Mouse (Mus musculus): ENCODE data around the gene Dph2. TPM values are rescaled to one million over a fixed set of nuclear protein-coding genes. Genes with fewer than 3 reads are reported as not detected.

Gene Dph2
- polyA plus RNA-seq, 1 experiment, result 45.8 TPM

GRCm38 (mm10) chr4:117928234-117928633 lies 36.4 kb upstream of the Dph2 start:
- Histone ChIP-seq H3K36me3 (ENCODE audit: control insufficient read depth, insufficient read depth, low read length) (no peaks in the 10 kb centered on the region), H3K27ac (ENCODE audit: control insufficient read depth, insufficient read depth, low read length) (no peak overlapping the region), H3K4me3 (ENCODE audit: control insufficient read depth, insufficient read depth, low read length) (no peak overlapping the region), H3K27me3 (ENCODE audit: control insufficient read depth, insufficient read depth, low read length) (peaks cover 12% of the 10 kb centered on the region; the same call in 1 of the 2 replicates), H3K4me1 (replicated peaks; ENCODE audit: control insufficient read depth, insufficient read depth, low read length) (peaks cover 3% of the 10 kb centered on the region; the same call in 1 of the 2 replicates)
- TF ChIP-seq CTCF (IDR thresholded peaks at IDR 0.05; ENCODE audit: borderline replicate concordance, control insufficient read depth, extremely low read depth, insufficient read depth, low read length, poor library complexity), result peak; percentile 82
- TF ChIP-seq POLR2A (IDR thresholded peaks at IDR 0.05; ENCODE audit: control insufficient read depth, extremely low read depth, insufficient read depth, low read length, poor library complexity), result no peak
- DNase-seq, result peak; percentile 31
- 27% methylated on average over 6 of the region's 6 CpGs for WGBS

GRCm38 (mm10) chr4:117926545-117927482 lies 35.0 kb upstream of the Dph2 start:
- Histone ChIP-seq H3K4me1 (replicated peaks; ENCODE audit: control insufficient read depth, insufficient read depth, low read length) (peaks cover 3% of the 10 kb centered on the region; the same call in 1 of the 2 replicates), H3K36me3 (ENCODE audit: control insufficient read depth, insufficient read depth, low read length) (no peaks in the 10 kb centered on the region), H3K4me3 (ENCODE audit: control insufficient read depth, insufficient read depth, low read length) (0 out of 2 replicates have a peak overlapping the region, but pooled peaks have one; percentile 6), H3K27ac (ENCODE audit: control insufficient read depth, insufficient read depth, low read length) (no peak overlapping the region), H3K27me3 (ENCODE audit: control insufficient read depth, insufficient read depth, low read length) (peaks cover 12% of the 10 kb centered on the region; the same call in 1 of the 2 replicates)
- no peak for DNase-seq
- TF ChIP-seq POLR2A (IDR thresholded peaks at IDR 0.05; ENCODE audit: control insufficient read depth, extremely low read depth, insufficient read depth, low read length, poor library complexity), result no peak
- 5% methylated on average over 71 of the region's 71 CpGs for WGBS

GRCm38 (mm10) chr4:117924916-117925315 lies 33.1 kb upstream of the Dph2 start:
- WGBS, result 61% methylated on average over 5 of the region's 6 CpGs
- peaks cover 3% of the 10 kb centered on the region; the same call in 1 of the 2 replicates for H3K4me1 ChIP-seq (replicated peaks; ENCODE audit: control insufficient read depth, insufficient read depth, low read length)

GRCm38 (mm10) chr4:117923450-117923849 lies 31.6 kb upstream of the Dph2 start:
- H3K36me3 ChIP-seq (ENCODE audit: control insufficient read depth, insufficient read depth, low read length), result no peaks in the 10 kb centered on the region
- H3K4me3 ChIP-seq (ENCODE audit: control insufficient read depth, insufficient read depth, low read length), result no peak overlapping the region
- peaks cover 3% of the 10 kb centered on the region; the same call in 1 of the 2 replicates for H3K4me1 ChIP-seq (replicated peaks; ENCODE audit: control insufficient read depth, insufficient read depth, low read length)
- 88% methylated on average over 2 of the region's 2 CpGs for WGBS
- no peak for TF ChIP-seq CTCF (IDR thresholded peaks at IDR 0.05; ENCODE audit: borderline replicate concordance, control insufficient read depth, extremely low read depth, insufficient read depth, low read length, poor library complexity)
- TF ChIP-seq POLR2A (IDR thresholded peaks at IDR 0.05; ENCODE audit: control insufficient read depth, extremely low read depth, insufficient read depth, low read length, poor library complexity), result no peak
- DNase-seq, result no peak
- no peak overlapping the region for H3K27ac ChIP-seq (ENCODE audit: control insufficient read depth, insufficient read depth, low read length)
- H3K27me3 ChIP-seq (ENCODE audit: control insufficient read depth, insufficient read depth, low read length), result no peaks in the 10 kb centered on the region; the same call in 1 of the 2 replicates

More at GRCm38 (mm10) chr4:117924916-117925315, 33.1 kb upstream of the Dph2 start:
- no peak for TF ChIP-seq POLR2A (IDR thresholded peaks at IDR 0.05; ENCODE audit: control insufficient read depth, extremely low read depth, insufficient read depth, low read length, poor library complexity)
- DNase-seq, result no peak
- Histone ChIP-seq H3K4me3 (ENCODE audit: control insufficient read depth, insufficient read depth, low read length) (no peak overlapping the region), H3K27ac (ENCODE audit: control insufficient read depth, insufficient read depth, low read length) (no peak overlapping the region), H3K27me3 (ENCODE audit: control insufficient read depth, insufficient read depth, low read length) (peaks cover 11% of the 10 kb centered on the region; the same call in 1 of the 2 replicates), H3K36me3 (ENCODE audit: control insufficient read depth, insufficient read depth, low read length) (no peaks in the 10 kb centered on the region)

- H3K36me3 ChIP-seq (ENCODE audit: control insufficient read depth, insufficient read depth, low read length), result no peaks in the 10 kb centered on the region
Observed at GRCm38 (mm10) chr4:117921358-117921757, 29.5 kb upstream of the Dph2 start.

GRCm38 (mm10) chr4:117918762-117919161 lies 26.9 kb upstream of the Dph2 start:
- TF ChIP-seq CTCF (IDR thresholded peaks at IDR 0.05; ENCODE audit: borderline replicate concordance, control insufficient read depth, extremely low read depth, insufficient read depth, low read length, poor library complexity), result no peak
- no peak for TF ChIP-seq POLR2A (IDR thresholded peaks at IDR 0.05; ENCODE audit: control insufficient read depth, extremely low read depth, insufficient read depth, low read length, poor library complexity)
- WGBS, result 35% methylated on average over 5 of the region's 5 CpGs
- H3K27ac ChIP-seq (ENCODE audit: control insufficient read depth, insufficient read depth, low read length), result no peak overlapping the region
- H3K27me3 ChIP-seq (ENCODE audit: control insufficient read depth, insufficient read depth, low read length), result no peaks in the 10 kb centered on the region
- no peak overlapping the region for H3K4me3 ChIP-seq (ENCODE audit: control insufficient read depth, insufficient read depth, low read length)
- no peak for DNase-seq
- H3K36me3 ChIP-seq (ENCODE audit: control insufficient read depth, insufficient read depth, low read length), result no peaks in the 10 kb centered on the region
- H3K4me1 ChIP-seq (replicated peaks; ENCODE audit: control insufficient read depth, insufficient read depth, low read length), result peaks cover 11% of the 10 kb centered on the region

More at GRCm38 (mm10) chr4:117921358-117921757, 29.5 kb upstream of the Dph2 start:
- TF ChIP-seq POLR2A (IDR thresholded peaks at IDR 0.05; ENCODE audit: control insufficient read depth, extremely low read depth, insufficient read depth, low read length, poor library complexity), result no peak
- TF ChIP-seq CTCF (IDR thresholded peaks at IDR 0.05; ENCODE audit: borderline replicate concordance, control insufficient read depth, extremely low read depth, insufficient read depth, low read length, poor library complexity), result no peak
- no peak for DNase-seq
- Histone ChIP-seq H3K27me3 (ENCODE audit: control insufficient read depth, insufficient read depth, low read length) (no peaks in the 10 kb centered on the region; the same call in 1 of the 2 replicates), H3K27ac (ENCODE audit: control insufficient read depth, insufficient read depth, low read length) (no peak overlapping the region), H3K4me1 (replicated peaks; ENCODE audit: control insufficient read depth, insufficient read depth, low read length) (no peaks in the 10 kb centered on the region; the same call in 1 of the 2 replicates), H3K4me3 (ENCODE audit: control insufficient read depth, insufficient read depth, low read length) (no peak overlapping the region)
- 94% methylated on average over 2 of the region's 2 CpGs for WGBS
